Mouse (Mus musculus): Measurements from ENCODE around the gene Ina. TPM values are rescaled to one million over a fixed set of nuclear protein-coding genes. Genes with fewer than 3 reads are reported as not detected.

Gene Ina
- polyA plus RNA-seq, 1 experiment: not detected

DNA sequence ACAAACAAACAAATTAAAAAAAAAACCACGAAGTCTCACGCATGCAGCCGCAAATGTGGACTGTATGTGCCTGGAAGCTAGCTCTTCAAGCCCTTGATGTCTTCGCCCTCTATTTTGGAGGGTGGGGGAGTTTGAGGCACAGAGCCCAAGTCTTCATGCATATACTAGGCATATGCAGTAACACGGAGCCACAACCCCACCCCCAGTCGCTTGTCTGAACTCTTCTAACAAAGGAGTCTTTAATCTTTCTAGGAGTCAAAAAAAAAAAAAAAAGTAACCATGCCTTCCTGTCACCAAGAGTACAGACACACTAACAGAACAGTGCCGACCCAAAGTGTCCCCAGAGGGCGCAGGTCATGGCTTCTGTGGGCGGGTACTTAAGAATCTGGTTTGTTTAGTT lies 1.5 kb downstream of the Ina start:
- H3K4me1 ChIP-seq (ENCODE audit: control insufficient read depth, insufficient read depth, insufficient read length, low read length): peaks cover 7% of the 10 kb centered on the region
- no peak overlapping the region for H3K4me3 ChIP-seq (ENCODE audit: insufficient read depth, low read depth, low read length)
- no peak overlapping the region for H3K27ac ChIP-seq (replicated peaks; ENCODE audit: low read depth, low read length)

GRCm38 (mm10) chr19:47016487-47016886 lies 2.0 kb downstream of the Ina start:
- H3K4me3 ChIP-seq (ENCODE audit: insufficient read depth, low read depth, low read length): no peak overlapping the region
- H3K4me1 ChIP-seq (ENCODE audit: control insufficient read depth, insufficient read depth, insufficient read length, low read length): peaks cover 7% of the 10 kb centered on the region
- H3K27ac ChIP-seq (replicated peaks; ENCODE audit: low read depth, low read length): no peak overlapping the region

DNA sequence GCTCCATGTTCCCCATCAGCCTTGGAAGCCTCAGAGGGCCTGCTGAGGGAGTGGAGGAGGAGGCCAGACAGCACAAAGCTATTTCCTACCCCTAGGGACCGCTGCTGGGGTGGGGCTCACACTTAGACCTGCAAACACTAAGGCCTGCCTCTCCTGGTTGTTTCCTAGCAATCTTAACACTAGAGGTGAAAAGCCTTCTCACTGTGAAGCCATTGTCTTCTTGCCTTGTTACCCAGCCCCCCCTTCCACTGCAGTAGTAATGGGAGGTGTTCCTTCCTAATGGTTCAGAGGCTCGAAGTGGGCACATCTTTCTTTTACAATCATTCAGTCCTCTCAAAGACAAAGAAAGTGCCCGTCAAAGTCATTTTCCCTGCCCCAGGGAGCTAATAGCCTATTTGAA lies 3.3 kb downstream of the Ina start:
- H3K4me1 ChIP-seq (ENCODE audit: control insufficient read depth, insufficient read depth, insufficient read length, low read length): peaks cover 7% of the 10 kb centered on the region
- H3K27ac ChIP-seq (replicated peaks; ENCODE audit: low read depth, low read length): no peak overlapping the region
- H3K4me3 ChIP-seq (ENCODE audit: insufficient read depth, low read depth, low read length): no peak overlapping the region

DNA sequence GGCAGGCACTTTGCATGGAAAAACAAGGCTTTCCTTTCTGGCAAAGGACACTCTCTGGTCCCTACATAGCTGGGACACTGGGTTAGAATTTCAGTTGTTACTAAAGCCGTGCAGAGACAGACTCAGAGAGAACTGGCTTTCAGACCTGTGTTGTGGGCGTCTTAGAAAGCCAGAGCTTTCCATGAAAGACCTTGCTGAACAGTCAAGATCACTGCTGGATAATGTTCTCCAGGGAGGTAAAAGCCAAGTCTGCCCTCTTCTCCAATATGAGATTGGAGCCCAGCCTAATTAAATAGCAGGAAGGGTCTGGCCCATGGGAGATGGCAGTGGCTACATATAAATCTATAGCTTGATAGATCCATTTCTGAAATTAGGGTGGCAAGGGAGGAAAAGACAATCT lies 3.8 kb downstream of the Ina start:
- no peak overlapping the region for H3K4me3 ChIP-seq (ENCODE audit: insufficient read depth, low read depth, low read length)
- peaks cover 7% of the 10 kb centered on the region for H3K4me1 ChIP-seq (ENCODE audit: control insufficient read depth, insufficient read depth, insufficient read length, low read length)
- no peak overlapping the region for H3K27ac ChIP-seq (replicated peaks; ENCODE audit: low read depth, low read length)

DNA sequence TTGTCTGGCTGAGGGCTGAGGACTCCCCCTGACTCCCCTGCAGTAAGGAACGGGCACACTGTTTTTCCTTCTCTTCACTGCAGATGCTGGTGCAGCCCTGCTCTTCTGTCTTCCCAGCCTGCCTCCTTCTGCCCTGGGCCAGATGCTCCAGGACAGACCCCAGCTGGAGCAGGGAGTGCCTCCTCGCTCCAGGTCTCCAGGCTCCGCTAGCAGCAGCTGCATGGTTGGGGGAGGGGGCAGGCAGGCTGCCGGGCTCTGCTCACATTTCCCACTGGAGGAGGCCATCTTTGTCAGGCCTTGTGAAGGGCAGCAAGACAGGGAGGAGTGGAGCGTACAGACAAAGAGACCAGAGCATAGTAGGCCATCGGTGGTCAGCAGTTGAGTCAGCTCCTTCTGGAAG lies 4.8 kb downstream of the Ina start:
- Histone ChIP-seq H3K4me3 (ENCODE audit: insufficient read depth, low read depth, low read length) (no peak overlapping the region), H3K4me1 (ENCODE audit: control insufficient read depth, insufficient read depth, insufficient read length, low read length) (peaks cover 7% of the 10 kb centered on the region)

DNA sequence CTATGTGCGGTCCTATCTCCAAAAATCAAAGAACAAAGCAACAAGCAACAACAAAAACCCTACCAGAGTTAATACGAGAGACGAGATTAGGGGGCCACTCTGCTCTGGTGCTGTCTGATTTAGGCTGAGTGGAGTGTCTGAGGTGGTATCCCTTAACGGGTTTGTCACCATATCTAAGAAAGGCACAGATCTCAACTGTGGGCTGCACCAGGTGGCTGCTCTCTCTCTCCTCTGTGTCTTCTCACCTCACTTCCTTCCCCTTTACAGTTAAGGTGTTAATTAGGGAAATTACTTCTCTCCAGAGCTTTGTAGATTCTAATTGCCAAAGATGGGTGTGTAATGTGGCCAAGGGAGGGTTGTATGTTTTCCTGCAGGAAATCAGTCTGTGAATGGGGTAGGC lies 8.2 kb downstream of the Ina start:
- Histone ChIP-seq H3K27ac (replicated peaks; ENCODE audit: low read depth, low read length) (no peak overlapping the region), H3K4me1 (ENCODE audit: control insufficient read depth, insufficient read depth, insufficient read length, low read length) (no peaks in the 10 kb centered on the region), H3K4me3 (ENCODE audit: insufficient read depth, low read depth, low read length) (no peak overlapping the region)

More for the DNA sequence above, 4.8 kb downstream of the Ina start:
- no peak overlapping the region for H3K27ac ChIP-seq (replicated peaks; ENCODE audit: low read depth, low read length)

- Histone ChIP-seq H3K4me1 (ENCODE audit: control insufficient read depth, insufficient read depth, insufficient read length, low read length) (no peaks in the 10 kb centered on the region), H3K27ac (replicated peaks; ENCODE audit: low read depth, low read length) (no peak overlapping the region), H3K4me3 (ENCODE audit: insufficient read depth, low read depth, low read length) (no peak overlapping the region)
These were observed 9.0 kb downstream of the Ina start for GRCm38 (mm10) chr19:47023546-47023945.

GRCm38 (mm10) chr19:47024954-47025353 lies 10.5 kb downstream of the Ina start:
- Histone ChIP-seq H3K4me1 (ENCODE audit: control insufficient read depth, insufficient read depth, insufficient read length, low read length) (no peaks in the 10 kb centered on the region), H3K27ac (replicated peaks; ENCODE audit: low read depth, low read length) (no peak overlapping the region), H3K4me3 (ENCODE audit: insufficient read depth, low read depth, low read length) (no peak overlapping the region)

DNA sequence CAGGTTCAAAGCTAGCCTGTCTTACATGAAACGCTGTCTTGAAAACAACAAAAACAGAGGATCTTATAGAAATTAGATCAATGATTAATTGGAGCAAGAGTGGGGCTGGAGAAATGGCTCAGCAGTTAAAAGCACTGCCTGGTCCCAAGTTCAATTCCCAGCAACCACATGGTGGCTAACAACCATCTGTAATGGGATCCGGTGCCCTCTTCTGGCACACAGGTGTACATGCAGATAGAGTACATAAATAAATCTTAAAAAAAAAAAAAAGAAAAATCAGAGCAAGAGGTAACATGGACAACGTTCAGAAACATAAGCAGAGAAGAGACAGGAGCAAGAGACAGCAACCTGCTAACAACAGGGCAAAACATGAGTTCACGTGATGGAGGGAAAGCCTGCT lies 12.0 kb downstream of the Ina start:
- H3K27ac ChIP-seq (replicated peaks; ENCODE audit: low read depth, low read length): no peak overlapping the region
- H3K4me3 ChIP-seq (ENCODE audit: insufficient read depth, low read depth, low read length): no peak overlapping the region
- no peaks in the 10 kb centered on the region for H3K4me1 ChIP-seq (ENCODE audit: control insufficient read depth, insufficient read depth, insufficient read length, low read length)

- Histone ChIP-seq H3K4me1 (ENCODE audit: control insufficient read depth, insufficient read depth, insufficient read length, low read length) (no peaks in the 10 kb centered on the region), H3K27ac (replicated peaks; ENCODE audit: low read depth, low read length) (no peak overlapping the region), H3K4me3 (ENCODE audit: insufficient read depth, low read depth, low read length) (no peak overlapping the region)
These were observed 15.3 kb downstream of the Ina start for GRCm38 (mm10) chr19:47029796-47030195.

- Histone ChIP-seq H3K4me1 (ENCODE audit: control insufficient read depth, insufficient read depth, insufficient read length, low read length) (no peaks in the 10 kb centered on the region), H3K4me3 (ENCODE audit: insufficient read depth, low read depth, low read length) (no peak overlapping the region), H3K27ac (replicated peaks; ENCODE audit: low read depth, low read length) (no peak overlapping the region)
These were observed 17.3 kb downstream of the Ina start for GRCm38 (mm10) chr19:47031770-47032169.

DNA sequence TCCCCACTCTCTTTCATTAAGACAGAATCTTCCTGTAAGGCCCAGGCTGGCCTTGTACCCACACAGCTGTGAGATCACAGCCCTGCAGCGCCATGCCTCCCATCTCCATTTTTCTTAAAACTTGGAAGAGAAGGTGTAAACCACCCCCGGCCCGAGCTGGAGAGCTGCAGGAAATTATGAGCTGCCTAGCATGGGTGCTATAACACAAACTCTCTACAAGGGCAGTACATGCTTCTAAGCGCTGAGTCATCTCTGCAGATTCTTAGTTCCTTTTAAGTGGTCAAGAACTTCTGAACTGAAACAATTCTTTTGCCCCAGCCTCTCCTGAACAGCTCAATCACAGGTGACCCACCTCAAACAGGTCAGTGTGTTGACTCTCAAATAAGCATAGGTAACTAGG lies 20.4 kb downstream of the Ina start:
- Histone ChIP-seq H3K27ac (replicated peaks; ENCODE audit: low read depth, low read length) (no peak overlapping the region), H3K4me3 (ENCODE audit: insufficient read depth, low read depth, low read length) (no peak overlapping the region), H3K4me1 (ENCODE audit: control insufficient read depth, insufficient read depth, insufficient read length, low read length) (no peaks in the 10 kb centered on the region)

- Histone ChIP-seq H3K4me3 (ENCODE audit: insufficient read depth, low read depth, low read length) (no peak overlapping the region), H3K27ac (replicated peaks; ENCODE audit: low read depth, low read length) (no peak overlapping the region)
These were observed 22.1 kb downstream of the Ina start for GRCm38 (mm10) chr19:47036596-47036995.

DNA sequence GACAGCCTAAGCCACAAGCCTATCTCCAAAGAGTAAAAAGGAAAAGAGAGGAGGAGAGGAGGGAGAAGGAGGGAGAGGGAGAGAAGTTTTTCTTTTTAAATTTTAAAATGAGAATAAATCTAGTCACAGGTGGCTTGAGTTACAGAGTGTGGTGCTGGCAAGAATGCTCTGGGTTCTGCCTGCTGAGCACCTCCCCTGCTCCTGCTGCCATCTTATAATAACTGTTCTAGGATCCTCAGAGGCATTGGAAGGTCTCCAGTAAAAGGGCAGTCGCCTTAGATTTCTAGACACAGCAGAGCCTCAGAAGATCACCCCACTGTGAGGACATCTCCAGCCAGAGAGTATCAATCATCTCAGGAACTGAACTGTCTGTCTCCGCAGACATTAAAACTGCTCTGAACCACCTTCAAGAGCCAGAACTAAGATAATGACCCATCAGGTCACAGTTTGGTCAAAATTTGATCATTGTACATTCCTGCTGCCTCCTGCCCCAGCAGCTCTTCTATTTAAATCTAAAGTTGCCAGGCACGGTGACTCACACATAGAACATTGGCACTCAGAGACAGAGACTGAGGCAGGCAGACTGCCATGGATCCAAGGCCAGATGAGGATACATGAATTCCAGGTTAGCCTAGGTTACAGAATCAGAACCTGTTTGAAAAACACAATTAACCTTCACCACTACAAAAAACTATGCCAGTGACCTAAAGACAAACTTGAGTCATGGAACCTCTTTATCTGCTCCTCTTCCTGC lies 26.4 kb downstream of the Ina start:
- H3K4me3 ChIP-seq (ENCODE audit: insufficient read depth, low read depth, low read length): no peak overlapping the region
- H3K27ac ChIP-seq (replicated peaks; ENCODE audit: low read depth, low read length): no peak overlapping the region
- H3K4me1 ChIP-seq (ENCODE audit: control insufficient read depth, insufficient read depth, insufficient read length, low read length): no peaks in the 10 kb centered on the region

More at GRCm38 (mm10) chr19:47036596-47036995, 22.1 kb downstream of the Ina start:
- no peaks in the 10 kb centered on the region for H3K4me1 ChIP-seq (ENCODE audit: control insufficient read depth, insufficient read depth, insufficient read length, low read length)

DNA sequence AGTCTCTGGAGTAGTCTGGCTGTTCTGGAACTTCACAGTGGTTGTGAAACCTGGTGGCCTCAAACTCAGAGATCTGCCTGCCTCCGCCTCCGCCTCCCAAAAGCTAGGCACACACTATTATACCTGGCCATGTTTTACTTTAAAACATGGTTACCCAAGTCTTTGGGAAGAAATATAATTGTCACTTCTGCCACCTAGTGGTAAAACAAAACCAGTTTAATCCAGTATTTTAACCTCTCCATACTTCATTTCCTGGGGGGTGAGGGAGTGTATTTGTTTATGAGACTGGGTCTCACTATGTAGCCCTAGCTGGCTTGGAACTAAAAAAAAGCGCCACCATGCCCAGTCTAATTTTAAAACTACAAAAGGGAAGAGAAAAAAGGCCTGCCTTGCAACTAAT lies 29.1 kb downstream of the Ina start:
- H3K27ac ChIP-seq (replicated peaks; ENCODE audit: low read depth, low read length): no peak overlapping the region
- H3K4me3 ChIP-seq (ENCODE audit: insufficient read depth, low read depth, low read length): no peak overlapping the region

GRCm38 (mm10) chr19:47046343-47046742 lies 31.8 kb downstream of the Ina start:
- Histone ChIP-seq H3K27ac (replicated peaks; ENCODE audit: low read depth, low read length) (no peak overlapping the region), H3K4me1 (ENCODE audit: control insufficient read depth, insufficient read depth, insufficient read length, low read length) (0 out of 2 replicates have a peak, but pooled peaks cover 2% of the 10 kb centered on the region), H3K4me3 (ENCODE audit: insufficient read depth, low read depth, low read length) (no peak overlapping the region)

More for the DNA sequence above, 29.1 kb downstream of the Ina start:
- H3K4me1 ChIP-seq (ENCODE audit: control insufficient read depth, insufficient read depth, insufficient read length, low read length): no peaks in the 10 kb centered on the region

Measured in brown adipose tissue, adult 24 weeks (tissue).